Mouse (Mus musculus) spleen, adult 2 months (tissue): ENCODE measurements around the gene Prpf39. TPM values are rescaled to one million over a fixed set of nuclear protein-coding genes. Genes with fewer than 3 reads are reported as not detected.

ENCODE experiments used
- DNase-seq, 2 experiments: peaks; one replicate each; pipeline versions ENCODE4 v3.0.0 to v3.0.0-alpha.2; 2012 to 2021; ENCODE audit warnings: low spot score in 2 of 2, low read depth in 1 of 2
- H3K27ac ChIP-seq: fragments of 200-500 bp; 2 replicates; pipeline ENCODE4 v1.5.1; 2012; ENCODE audit warnings: low read length, inconsistent platforms; ENCODE audit not compliant: insufficient read depth
- H3K27me3 ChIP-seq: fragments of 200-500 bp; 2 replicates; pipeline ENCODE4 v1.6.1; 2012; ENCODE audit warnings: mild to moderate bottlenecking, moderate library complexity, low read length, inconsistent platforms; ENCODE audit not compliant: control insufficient read depth, insufficient read depth
- H3K36me3 ChIP-seq: fragments of 200-500 bp; 2 replicates; pipeline ENCODE4 v1.6.1; 2012; ENCODE audit warnings: mild to moderate bottlenecking, low read length, inconsistent platforms; ENCODE audit not compliant: control insufficient read depth, insufficient read depth
- H3K4me1 ChIP-seq: fragments of 200-500 bp; 2 replicates; pipeline ENCODE4 v1.6.1; 2011; ENCODE audit warnings: inconsistent platforms; ENCODE audit not compliant: control insufficient read depth, insufficient read depth, insufficient read length
- H3K4me3 ChIP-seq: fragments of 200-500 bp; 2 replicates; pipeline ENCODE4 v1.5.1; 2011; ENCODE audit warnings: mild to moderate bottlenecking, inconsistent platforms; ENCODE audit not compliant: insufficient read depth, insufficient read length; ENCODE audit errors: extremely low read depth
- CTCF ChIP-seq: fragments of 200-500 bp; IDR thresholded peaks from 2 replicates; pipeline ENCODE4 v1.5.1; 2011; ENCODE audit warnings: mild to moderate bottlenecking, inconsistent platforms; ENCODE audit not compliant: insufficient read depth, insufficient read length, insufficient replicate concordance; ENCODE audit errors: extremely low read depth
- POLR2A ChIP-seq: fragments of 200-500 bp; IDR thresholded peaks from 2 replicates; pipeline ENCODE4 v1.6.1; 2011; ENCODE audit warnings: low read depth, low read length, inconsistent platforms
- whole genome bisulfite sequencing: fragments of 180-500 bp; shearing (Covaris S2); methylation state at CpG from one replicate; pipeline ENCODE4 v1.1.7; 2018; 5-methylcytosine and 5-hydroxymethylcytosine counted together
- polyA plus RNA-seq: library from polyadenylated mRNA; depleted of rRNA; stranded (reverse); fragments of >200 nt; gene quantifications from 2 replicates; pipeline ENCODE4 v1.2.3, GENCODE M21; 2012; rRNA removed

Prpf39 gene
- polyA plus RNA-seq, result 8.3 and 9.1 TPM in 2 replicates

DNA sequence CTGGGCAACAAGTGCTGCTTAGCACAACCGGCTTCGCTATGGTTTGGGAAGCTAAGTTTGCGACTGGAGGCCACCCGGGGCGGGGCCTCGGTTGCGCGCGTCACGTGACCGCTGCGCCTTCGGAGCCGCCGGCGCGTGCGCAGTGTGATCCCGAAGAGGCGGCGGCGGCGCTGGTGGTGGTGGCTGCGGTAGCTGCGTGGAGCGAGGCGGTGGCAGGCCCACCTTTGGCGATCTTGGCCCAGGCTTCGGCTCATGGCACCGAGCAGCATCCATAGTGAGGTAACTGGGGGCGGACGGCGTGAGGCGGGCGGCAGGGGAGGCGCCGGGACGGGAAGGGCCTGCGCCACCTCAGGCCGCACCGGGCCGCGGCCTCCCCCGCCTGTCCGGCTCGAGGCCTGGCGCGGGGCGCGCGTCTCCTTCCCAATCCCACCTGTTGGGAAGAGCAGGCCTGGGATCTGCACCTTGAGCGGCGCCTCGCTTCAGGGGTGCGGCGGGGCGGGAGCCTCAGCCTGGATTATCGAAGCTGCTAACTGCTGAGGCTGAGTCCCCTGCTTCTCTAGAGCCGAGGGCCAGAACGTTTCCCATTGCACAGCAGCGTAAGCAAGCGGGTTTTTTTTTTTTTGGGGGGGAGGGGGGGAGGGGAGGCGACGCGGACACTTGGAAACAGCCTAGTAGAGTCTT lies at the start of gene Prpf39:
Prpf39 (plus strand) TSS at position 144 of the 681 bp plus-strand sequence.
- under 1% methylated on average over 61 of the region's 65 CpGs for WGBS
- no peaks in the 10 kb centered on the region for H3K27me3 ChIP-seq
- peak; percentile 76 to 90 for DNase-seq
- TF ChIP-seq POLR2A (peak; percentile 79), CTCF (no peak)
- H3K4me1 ChIP-seq, result peaks cover 5% of the 10 kb centered on the region
- H3K27ac ChIP-seq, result peak within 1 kb of the TSS; percentile 74
- peak within 1 kb of the TSS; percentile 77 for H3K4me3 ChIP-seq
- no peaks in the 10 kb centered on the region for H3K36me3 ChIP-seq

DNA sequence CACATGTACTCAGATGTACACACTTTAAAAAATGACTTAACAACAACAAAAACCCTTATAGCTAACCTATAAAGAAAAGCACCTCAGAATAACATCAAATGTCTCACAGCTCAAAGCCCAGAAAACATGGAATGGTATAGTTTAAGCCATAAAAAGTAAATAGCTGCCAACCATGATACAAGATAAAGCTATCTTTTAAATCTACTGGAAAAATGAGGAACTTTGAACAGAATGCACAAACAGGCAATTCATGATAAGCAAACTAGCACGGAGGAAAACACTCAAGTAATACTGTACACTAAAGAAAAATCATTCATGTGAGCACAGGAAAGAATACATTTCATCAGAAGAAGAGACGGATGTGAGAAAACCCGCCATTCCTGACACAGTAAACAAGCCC lies 28.4 kb upstream of the Prpf39 start:
- H3K36me3 ChIP-seq, result peaks cover 23% of the 10 kb centered on the region
- TF ChIP-seq CTCF (no peak), POLR2A (no peak)
- H3K27me3 ChIP-seq, result no peaks in the 10 kb centered on the region
- no peak overlapping the region for H3K4me3 ChIP-seq
- WGBS, result 80% methylated on average over 3 of the region's 3 CpGs
- no peak for DNase-seq
- no peaks in the 10 kb centered on the region for H3K4me1 ChIP-seq
- no peak overlapping the region for H3K27ac ChIP-seq

DNA sequence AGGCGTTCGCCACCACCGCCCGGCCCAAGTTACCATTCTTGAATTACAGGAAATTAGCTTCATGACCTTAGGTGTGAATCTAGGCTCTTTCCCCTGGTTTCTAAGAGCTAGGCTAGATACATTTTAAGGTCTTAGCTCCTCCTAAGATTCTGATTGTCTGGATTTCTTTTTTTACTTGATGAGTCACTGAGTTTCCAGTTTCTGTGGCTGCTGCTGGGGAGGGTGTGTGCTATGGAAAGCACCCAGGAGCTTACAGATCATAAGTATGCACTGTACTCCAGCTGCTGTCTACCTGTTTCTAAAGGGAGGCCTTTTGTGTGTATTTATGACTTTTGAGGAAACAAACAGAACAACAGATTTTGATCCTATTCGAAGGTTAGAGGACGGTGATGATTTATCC lies 13.3 kb upstream of the Prpf39 start:
- no peak for TF ChIP-seq CTCF
- no peak for TF ChIP-seq POLR2A
- DNase-seq, result no peak
- Histone ChIP-seq H3K27ac (no peak overlapping the region), H3K27me3 (no peaks in the 10 kb centered on the region), H3K36me3 (peaks cover 2% of the 10 kb centered on the region), H3K4me3 (no peak overlapping the region), H3K4me1 (no peaks in the 10 kb centered on the region)
- WGBS, result 95% methylated on average over 6 of the region's 6 CpGs

DNA sequence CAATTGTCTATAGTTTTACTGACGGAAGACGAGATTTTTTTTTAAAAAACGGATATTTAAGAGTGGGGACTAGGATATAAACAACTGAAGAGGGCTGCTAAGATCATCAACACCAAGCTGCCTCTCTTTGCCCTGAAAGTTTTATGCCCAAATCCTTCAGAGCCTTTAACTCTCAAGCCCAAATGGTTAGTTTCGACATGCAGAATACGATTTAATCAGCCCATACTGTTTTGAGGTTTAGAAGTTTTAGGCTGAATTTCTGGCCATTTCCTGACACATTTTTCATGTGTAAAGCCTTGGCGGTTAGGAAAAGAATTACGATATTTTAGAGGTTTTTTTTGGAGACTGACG lies 319 bp upstream of the Prpf39 start:
- H3K4me3 ChIP-seq, result peak overlapping the region; percentile 77; the same call in 1 of the 2 replicates
- no peaks in the 10 kb centered on the region for H3K27me3 ChIP-seq
- H3K27ac ChIP-seq, result no peak overlapping the region
- 42% methylated on average over 8 of the region's 8 CpGs for WGBS
- no peak for DNase-seq
- H3K4me1 ChIP-seq, result peaks cover 5% of the 10 kb centered on the region
- no peaks in the 10 kb centered on the region for H3K36me3 ChIP-seq
- TF ChIP-seq POLR2A, result no peak
- TF ChIP-seq CTCF, result no peak

DNA sequence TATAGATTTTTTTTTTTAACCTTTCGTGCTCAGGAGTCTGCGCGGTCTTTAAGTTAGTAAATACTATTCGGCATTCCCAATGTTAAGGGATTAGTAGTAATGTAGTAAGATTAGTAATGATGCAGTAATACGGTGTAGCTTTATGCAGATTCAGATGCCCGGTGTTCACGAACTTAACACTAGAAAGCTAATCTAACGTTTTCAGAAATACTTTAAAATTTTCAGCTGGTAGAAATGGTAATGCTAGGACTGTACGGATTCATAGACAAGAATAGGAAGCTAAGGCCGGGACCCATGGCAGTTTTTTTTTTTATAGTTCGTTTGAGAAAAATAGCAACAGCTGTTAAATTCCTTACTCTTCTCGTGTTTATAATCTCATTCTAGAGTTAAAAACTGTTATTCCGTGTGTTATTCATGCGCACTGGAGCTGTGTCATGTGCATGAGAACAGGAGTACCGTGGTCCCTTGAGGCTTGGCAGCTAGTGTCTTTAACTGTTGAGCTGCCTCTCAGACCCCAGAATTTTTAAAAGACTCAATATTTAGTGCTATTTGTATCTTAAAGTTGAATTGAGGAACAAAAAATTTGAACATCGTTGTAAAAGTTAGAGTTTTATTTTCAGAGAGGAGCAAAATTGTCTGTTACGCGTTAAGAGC lies 886 bp downstream of the Prpf39 start:
- DNase-seq, result no peak
- TF ChIP-seq CTCF (no peak), POLR2A (no peak)
- Histone ChIP-seq H3K27me3 (no peaks in the 10 kb centered on the region), H3K4me1 (peaks cover 5% of the 10 kb centered on the region), H3K36me3 (no peaks in the 10 kb centered on the region), H3K4me3 (peak overlapping the region; percentile 77), H3K27ac (no peak overlapping the region)
- 4% methylated on average over 18 of the region's 18 CpGs for WGBS

DNA sequence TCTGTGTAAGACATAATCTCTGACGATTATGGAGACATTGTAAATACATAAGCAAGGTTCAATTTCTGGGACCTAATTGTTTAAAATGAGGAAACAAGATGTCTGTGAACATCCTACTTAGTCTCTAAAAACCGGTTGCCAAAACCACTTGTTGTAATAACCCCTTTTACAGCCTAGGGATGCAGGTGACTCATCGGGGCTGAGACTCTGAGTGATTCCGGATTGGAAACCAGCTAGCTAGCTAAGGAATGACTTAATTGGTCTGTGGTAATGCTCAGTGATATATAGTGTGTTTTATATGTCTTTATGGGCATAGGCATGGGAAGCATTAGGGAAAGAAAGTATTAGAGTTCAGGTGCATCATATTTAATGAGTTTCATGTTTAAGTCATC lies 1.4 kb downstream of the Prpf39 start:
- peaks cover 2% of the 10 kb centered on the region for H3K36me3 ChIP-seq
- TF ChIP-seq POLR2A (no peak), CTCF (no peak)
- no peak for DNase-seq
- WGBS, result 8% methylated on average over 4 of the region's 4 CpGs
- H3K4me1 ChIP-seq, result peaks cover 5% of the 10 kb centered on the region
- H3K27me3 ChIP-seq, result no peaks in the 10 kb centered on the region
- no peak overlapping the region for H3K27ac ChIP-seq
- peak overlapping the region; percentile 77; the same call in 1 of the 2 replicates for H3K4me3 ChIP-seq

DNA sequence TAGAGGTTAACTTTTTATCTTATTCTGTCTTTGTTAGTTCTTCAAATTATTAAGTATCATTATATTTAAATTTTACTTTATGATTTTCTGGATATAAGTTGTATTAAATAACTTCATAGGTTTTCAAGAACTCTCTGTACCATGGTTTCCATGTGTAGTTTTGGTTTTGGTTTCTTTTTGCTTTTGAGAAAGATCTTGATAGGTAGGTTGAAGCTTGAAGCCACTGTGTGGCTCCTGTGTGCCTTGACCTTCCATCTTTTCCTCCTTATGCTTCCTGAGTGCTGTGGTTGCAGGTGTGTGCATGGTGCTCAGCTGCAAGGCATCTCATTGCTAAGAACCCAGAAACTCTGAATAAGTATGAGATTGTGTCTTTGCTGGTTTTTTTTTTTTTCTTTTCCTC lies 12.7 kb downstream of the Prpf39 start:
- Histone ChIP-seq H3K27ac (no peak overlapping the region), H3K27me3 (no peaks in the 10 kb centered on the region), H3K4me1 (peaks cover 3% of the 10 kb centered on the region; the same call in 1 of the 2 replicates), H3K36me3 (peaks cover 14% of the 10 kb centered on the region), H3K4me3 (no peak overlapping the region)
- no peak for DNase-seq
- TF ChIP-seq CTCF (no peak), POLR2A (no peak)
